Mouse (Mus musculus) embryo, embryonic 9.5 days (tissue): Measurements from ENCODE around the gene Zdhhc12.
"Not testable (repeated sequence)": the region's sequence is repeated elsewhere in the genome, so short reads cannot be mapped to it uniquely, and the experiment has no call there.

Experiments used
- DNase-seq: peaks from one replicate; pipeline ENCODE4 v3.0.0-alpha.2; 2017; ENCODE audit errors: extremely low spot score

Gene Zdhhc12

DNA sequence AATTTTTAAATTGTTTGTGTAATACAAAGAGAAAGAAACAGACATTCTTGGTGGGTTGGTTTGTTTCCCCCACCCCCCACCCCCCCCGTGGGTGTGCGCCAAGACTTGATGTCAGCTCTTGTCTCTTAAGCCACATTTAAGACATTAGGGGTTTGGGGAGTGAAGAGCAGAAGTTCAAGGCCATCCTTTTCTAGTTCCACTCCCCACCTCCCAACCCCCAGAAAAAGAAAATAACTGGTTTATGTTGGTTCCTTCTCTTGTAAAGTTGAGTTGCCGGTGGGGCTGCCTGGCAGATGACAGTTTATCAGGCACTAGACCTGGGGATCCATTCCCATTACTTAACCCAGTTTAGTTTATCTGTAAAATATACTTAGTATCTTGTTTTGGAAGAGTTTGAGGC is 29.1 kb downstream of the Zdhhc12 start:
- no peak for DNase-seq

DNA sequence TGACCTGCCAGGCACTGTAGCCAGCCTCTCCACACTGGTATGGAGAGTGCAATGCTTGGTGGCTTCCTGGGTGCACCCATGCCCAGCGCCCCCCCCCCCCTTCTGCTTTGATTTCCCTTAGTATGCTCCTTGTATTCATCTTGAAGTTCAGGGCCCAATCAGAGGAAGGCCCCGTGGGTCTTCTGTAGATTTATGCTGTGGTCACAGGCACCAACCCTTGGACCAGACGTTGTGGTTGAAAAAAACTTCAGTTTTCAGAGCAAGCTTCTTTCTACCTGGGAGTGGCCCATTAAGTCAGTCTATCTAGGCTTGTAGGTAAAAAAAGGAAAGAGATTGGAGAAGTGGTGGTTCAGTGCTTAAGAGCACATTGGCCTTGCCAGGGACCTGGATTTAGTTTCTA is 29.7 kb downstream of the Zdhhc12 start:
- DNase-seq = no peak

DNA sequence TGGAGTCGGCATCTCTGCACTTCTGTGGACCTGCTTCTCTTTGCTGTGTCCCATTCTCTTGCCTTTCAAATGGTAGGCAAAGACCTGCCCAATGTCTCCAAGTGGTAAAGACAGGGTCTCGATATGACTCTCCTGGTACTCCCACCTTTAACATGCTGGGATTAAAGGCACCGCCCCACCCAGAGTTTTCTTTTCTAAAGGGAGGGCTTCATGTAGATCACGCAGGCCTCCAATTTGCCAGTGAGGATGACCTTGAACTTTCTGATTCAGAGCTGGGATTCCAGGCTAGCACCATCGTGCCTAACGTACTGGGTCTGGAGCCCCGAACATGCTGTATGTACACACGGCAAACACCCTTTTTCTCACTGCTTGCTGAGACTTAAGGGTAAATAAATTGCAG is 30.2 kb downstream of the Zdhhc12 start:
- peak; percentile 25 for DNase-seq

DNA sequence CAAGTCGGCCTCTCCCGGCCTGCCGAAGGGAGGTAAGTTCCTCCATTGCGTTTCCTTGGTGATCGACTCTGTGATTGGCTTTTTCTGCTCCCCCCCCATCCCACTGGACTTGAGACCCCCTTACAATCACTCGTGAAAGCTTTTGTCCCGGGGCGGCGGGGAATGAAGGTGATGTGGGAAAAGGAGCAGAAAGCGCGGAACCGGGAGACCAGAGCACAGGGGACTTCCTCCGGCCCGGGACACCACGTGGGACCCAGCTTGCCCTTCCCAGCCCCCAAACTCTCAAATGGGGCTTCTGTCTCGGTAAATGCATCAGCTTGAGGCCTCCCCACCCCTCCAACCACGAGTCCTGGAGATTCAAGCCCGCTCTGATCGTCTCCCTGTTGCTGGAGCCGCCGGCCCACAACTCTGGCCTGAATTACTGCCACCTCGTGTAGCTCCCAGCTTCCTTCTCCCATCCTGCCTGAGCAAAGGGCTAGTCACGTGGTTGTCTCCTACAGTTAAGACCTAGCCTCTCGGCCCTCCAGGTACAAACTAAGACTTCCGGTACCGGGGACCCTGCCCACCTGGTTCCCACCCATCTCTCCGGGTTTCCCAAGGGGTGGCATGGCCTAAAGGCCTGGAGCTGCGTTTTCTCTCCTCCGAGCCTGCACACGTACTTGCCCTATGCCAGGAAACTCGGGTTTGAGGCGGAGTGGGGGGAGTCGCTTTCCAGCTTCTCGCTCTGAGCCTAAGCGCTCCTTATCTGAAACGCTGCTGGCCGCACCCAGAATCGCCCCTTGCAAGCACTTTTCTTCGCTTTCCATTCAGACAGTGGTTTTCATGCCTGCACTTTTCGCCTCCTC is 31.0 kb downstream of the Zdhhc12 start:
- peak; percentile 87 for DNase-seq

DNA sequence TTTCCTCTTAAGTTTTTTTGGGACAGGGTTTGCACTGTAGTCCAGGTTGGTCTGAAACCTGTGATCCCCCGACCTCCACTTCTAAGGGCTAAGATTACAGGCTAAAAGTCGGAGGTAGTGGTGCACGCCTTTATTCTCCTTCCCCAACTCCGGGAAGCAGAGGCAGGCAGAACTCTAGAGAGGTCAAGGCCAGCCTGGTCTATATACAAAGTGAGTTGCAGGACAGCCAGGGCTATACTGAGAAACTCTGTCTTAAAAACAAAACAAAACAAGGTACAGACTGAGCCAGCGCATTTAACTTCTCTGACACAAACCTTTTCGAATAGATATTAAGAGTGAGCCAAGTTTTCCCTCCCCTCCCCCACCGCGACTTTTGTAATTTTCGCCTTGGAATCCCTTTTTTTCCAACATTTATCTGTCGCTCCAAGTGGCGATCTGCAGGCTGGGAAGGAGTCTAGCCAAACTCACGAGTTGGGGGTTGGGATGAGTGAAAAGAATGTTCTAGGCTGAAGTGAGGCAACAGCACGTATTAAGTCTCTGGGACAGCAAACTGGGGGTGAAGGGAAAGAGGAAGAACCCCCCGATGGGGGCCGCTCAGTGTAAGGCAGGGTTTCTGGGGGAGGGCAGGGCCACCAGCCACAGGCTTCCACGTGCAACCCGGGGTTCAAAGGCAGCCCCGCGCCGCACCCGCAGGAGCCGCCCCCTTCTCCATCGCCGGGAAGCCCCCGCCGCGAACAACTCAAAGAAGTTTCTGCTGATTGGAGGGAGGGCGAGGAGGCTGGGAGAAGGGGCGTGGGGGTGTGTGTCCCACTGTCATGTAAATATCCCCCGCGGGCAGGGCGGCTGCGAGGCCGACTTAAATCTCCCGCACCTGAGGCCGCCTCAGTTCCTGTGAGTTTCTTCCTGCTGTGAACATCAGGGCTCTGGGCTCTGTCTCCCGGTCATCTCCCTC is 32.0 kb downstream of the Zdhhc12 start:
- DNase-seq = peak; percentile 89

DNA sequence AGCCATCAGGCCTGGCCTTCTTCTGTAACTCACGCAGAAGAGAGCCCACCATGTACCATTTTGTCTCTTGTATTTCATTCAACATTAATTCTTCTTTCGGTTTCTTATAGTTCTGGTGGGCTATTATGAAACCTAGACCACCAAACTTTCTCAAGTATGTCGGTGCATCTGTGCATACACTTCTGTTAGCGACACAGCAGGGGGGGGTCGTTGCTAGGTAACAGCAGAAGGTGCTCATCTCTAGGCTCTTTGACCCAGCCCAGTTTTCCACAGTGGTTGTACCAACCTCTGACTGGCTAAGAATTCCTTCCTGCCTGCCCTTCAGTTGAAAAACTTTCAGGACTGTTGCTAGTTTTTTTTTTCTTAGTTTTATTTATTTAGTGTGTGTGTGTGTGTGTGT is 35.0 kb downstream of the Zdhhc12 start:
- peak; percentile 37 for DNase-seq

DNA sequence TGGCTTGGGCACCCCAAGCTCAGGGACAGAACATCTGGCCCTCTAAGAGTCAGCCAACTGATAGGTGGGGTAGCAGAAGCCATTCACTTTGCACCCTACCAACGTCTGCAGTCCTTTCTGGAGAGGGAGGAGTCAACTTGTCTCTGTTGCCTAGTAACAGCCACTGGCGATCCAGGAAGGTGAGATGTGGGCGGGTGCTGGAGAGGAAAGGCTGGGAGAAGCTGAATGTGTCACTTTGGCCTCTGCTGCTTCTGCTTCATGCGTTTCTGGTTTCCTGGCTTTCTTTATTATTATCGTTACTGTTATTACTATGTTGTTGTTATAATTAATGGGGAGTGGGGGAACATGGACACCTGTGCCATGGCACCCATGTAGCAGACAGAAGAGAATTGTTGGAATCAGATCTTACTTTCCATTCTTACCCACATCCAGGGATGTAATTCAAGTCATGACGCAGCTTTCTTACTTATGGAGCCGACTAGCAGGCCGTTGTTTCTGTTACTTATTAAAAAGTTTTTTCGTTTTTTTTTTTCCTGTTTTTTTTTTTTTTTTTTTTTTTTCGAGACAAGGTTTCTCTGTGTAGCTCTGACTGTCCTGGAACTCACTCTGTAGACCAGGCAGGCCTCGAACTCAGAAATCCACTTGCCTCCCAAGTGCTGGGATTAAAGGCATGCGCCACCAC is 36.1 kb downstream of the Zdhhc12 start, which contains the start of gene Set:
Gene Set, plus strand, starts transcription at position 156 of the 682 bp plus-strand sequence.
- no peak for DNase-seq

DNA sequence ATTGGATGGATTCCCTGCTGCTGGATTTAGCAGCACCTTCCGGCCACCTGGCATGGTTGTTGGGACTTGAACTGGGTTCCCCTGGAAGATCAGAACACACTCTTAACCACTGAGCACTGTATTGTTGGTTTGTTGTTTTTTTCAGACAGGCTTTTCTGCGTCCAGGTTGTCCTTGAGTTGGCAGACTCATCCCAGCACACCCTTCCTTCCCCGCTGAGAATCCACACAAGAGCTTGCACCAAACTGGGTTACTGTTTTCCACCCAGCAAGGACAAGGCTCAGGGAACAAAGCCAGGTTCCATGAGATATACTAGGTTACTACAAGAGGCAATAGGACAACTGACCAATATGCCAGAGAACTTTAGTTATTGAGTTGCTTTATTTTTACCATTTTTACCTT is 36.7 kb downstream of the Zdhhc12 start:
- no peak for DNase-seq

DNA sequence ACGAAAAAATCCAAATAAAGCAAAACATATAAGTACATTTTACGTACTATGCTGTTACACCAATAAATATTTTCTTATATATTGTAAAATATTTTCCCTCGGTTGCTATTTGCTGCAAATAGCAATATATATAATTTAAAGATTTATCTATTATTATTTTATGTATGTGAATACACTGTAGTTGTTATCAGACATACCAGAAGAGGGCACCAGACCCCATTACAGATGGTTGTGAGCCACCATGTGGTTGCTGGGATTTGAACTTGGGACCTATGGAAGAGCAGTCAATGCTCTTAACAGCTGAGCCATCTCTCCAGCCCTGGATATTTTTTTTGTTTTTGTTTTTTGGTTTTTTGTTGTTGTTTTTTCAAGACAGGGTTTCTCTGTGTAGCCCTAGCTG is 38.1 kb downstream of the Zdhhc12 start:
- DNase-seq = not testable (repeated sequence)

DNA sequence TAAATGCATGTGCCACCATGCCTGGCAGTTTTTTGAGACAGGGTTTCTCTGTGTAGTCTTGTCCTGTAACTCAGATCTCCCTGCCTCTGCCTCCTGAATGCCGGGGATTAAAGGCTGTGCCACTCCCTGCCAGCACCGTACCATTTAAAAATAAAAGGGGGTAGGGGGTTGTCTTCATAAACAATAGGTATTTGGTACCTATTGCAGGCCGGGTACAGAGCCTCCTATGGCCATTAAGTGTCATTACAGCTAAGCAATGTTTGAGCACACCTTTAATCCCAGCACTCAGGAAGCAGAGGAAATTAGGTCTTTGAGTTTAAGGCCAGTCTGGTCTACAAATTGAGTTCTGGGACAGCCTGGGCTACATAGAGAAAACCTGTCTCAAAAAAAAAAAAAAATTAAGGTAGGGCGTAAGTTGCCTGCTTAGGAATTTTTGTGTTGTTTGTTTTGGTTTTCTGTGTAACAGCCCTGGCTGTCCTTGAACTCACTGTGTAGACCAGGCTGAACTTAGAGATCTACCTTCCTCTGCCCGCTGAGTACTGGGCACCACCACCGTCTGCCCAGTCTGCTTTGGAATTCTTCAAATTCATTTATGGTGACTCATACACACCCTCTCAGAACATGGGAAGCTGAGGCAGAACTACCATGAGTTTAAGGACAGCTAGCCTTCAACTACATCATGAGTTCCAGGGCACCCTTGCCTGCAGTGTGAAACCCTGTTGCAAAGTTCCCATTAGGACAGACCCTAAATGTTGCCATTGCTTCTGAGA is 41.3 kb downstream of the Zdhhc12 start:
- DNase-seq = no peak

DNA sequence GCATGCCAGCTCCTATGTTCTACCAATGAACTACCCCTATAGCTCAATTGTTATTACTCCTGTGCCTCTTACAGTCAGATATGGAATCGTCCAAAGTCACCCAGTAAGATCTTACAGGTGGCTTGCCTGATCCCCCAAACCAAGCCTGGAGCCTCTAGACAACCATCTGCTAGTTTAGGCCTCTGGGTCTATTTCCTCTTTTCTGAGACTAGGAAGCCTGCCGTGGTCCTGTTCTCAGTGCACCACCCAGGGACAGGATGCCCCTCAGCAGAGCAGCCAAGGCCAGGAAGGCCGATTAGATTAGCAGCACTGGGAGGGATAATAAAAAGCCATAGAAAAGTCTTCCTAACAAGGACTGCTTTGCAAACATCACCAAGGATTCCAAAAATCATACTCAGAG is 43.6 kb downstream of the Zdhhc12 start:
- no peak for DNase-seq

DNA sequence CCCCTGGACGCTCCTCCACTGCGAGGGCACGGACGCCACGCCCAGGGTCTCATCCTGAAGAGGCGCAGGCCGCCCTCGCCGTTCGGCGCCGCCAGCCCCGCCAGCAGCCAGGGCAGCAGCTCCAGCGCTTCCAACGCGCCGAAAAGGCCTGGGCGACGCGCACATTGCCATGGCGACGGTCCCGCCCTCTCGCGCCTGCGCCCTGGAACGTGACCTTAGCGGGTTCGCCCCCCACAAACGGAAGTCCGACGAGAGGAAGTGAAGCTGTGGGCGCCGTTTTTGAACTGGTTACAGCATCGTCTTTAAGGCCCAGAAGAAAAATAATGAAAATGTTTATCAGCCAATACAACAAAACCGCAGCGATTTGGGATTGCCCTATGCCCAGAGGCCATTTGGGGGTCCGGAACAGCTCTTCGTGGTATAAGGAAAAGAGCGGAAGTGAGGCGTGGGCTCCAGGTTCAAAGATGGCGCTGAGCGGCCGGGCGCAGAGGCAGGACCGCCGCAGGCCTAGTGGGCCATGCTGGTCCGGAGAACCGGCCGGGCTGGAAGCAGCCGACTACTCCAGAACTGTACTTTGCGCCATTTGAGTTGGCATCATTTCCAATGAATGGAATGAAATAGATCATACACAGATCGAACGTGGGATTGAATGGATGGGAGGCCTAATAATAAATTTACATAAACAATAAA is 44.6 kb downstream of the Zdhhc12 start, which contains the start of gene Wdr34:
Gene Wdr34, minus strand, starts transcription at position 183 of the 690 bp plus-strand sequence.
- peak; percentile 99 for DNase-seq

DNA sequence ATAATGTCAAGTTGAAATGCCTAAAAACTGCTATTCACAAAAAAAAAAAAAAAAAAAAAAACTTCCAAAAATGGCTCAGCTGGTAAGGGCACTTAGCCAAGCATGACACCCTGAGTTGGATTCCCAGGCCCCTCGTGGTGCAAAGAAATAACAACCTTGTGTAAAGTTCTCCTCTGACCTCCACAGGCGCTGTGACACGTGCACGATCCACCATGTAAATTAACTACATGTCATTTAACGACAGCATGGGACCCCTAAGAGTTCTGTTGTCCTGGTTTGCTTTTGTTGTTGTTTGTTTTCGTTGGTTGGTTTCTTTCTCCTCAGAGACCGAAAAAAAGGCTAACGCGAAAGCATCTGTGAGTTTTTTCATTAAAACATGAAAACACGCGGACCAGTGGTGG is 45.3 kb downstream of the Zdhhc12 start:
- DNase-seq = no peak

DNA sequence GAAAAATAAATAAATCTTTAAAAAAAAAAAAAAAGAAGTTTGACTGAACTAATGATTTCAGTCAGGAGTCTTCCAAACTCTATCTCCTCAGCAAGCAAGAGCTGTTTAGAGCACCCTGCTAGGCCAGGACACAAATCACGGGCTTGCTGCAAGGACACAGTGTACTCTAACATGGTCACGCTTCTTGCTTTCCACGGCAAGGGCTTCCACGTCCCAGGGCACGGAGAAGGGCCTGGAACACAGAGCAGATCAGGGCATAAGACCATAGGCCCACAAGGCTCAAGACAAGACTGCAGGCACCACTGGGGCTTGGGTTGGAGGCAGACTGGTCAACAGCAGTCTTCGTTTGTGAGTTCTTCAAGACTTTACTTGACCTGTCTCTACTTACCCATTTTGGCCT is 46.3 kb downstream of the Zdhhc12 start:
- no peak for DNase-seq

DNA sequence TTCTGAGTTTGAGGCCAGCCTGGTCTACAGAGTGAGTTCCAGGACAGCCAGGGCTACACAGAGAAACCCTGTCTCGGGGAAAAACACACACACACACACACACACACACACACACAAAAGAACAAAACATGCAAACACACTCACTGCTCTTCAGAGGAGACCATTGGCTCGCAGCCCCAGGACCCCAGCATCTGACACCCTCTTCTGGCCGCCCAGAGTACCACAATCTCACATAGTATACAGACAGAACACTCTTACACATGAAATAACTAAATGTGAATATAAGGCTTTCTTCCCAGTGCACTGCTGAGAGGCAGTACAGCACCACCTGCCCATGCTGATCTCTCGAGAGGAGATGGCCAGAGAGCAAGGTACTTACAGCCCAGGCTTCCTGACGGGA is 48.9 kb downstream of the Zdhhc12 start:
- no peak for DNase-seq

DNA sequence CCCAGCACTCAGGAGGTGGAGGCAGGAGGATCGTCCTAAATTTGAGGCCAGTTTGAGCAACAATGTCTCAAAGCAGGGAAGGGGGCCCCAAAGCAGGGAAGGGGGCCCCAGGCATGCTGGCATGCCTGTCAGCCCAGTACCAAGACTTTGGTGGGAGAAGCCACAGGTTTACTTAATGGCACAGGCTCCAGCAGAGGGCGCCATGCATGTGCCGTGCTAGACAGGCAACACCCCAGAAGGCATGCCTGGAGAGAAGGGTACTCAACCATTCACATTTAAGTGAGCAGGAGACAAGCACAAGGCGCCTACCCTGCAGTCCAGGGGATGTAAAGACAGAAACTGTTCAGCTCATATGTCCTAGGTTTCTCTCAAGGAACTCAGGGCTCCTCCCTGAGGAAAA is 51.0 kb downstream of the Zdhhc12 start:
- DNase-seq = peak; percentile 76
